Mouse (Mus musculus) adrenal gland, postnatal 14 days (tissue): Measurements from ENCODE around the gene Exoc3l4. TPM values are rescaled to one million over a fixed set of nuclear protein-coding genes. Genes with fewer than 3 reads are reported as not detected.

Source experiments
- DNase-seq: peaks from one replicate; pipeline ENCODE4 v3.0.0; 2021; ENCODE audit warnings: mixed read lengths
- total RNA-seq: library from RNA; stranded (reverse); gene quantifications from 2 replicates; pipeline ENCODE4 v1.2.3, GENCODE M21; 2021

Gene Exoc3l4
- total RNA-seq, 1 experiment from 2014 or later: 5.2 TPM

DNA sequence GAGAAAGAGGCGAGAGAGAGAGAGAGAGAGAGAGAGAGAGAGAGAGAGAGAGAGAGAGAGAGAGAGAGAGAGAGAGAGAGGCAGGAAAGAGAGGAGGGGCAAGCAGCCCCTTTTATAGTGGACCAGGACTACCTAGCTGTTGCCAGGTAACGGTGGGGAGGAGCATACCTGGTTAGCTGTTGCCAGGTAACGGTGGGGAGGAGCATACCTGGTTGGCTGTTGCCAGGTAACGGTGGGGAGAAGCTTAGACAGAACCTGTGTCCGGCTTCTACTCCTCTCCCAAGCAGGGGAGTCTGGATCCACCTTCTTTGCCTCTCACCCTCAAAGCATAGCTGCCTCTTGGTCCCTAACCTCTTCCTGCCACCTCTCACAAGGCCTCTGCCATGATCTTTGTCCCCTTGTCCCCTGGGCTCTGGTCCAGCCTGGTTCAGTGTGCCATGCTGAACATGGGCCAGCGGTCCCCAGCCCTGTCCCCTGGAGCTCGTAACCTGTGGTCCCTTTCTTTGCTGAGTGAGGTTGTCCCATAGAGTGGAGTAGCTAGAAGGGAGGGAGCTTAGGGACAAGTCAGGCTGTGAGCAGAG, 17.4 kb downstream of the Exoc3l4 start:
- no peak for DNase-seq

- peak; percentile 68 for DNase-seq
Measured at GRCm38 (mm10) chr12:111434745-111435327, 18.0 kb downstream of the Exoc3l4 start.

- DNase-seq: no peak
Measured at GRCm38 (mm10) chr12:111436170-111436569, 19.4 kb downstream of the Exoc3l4 start.

DNA sequence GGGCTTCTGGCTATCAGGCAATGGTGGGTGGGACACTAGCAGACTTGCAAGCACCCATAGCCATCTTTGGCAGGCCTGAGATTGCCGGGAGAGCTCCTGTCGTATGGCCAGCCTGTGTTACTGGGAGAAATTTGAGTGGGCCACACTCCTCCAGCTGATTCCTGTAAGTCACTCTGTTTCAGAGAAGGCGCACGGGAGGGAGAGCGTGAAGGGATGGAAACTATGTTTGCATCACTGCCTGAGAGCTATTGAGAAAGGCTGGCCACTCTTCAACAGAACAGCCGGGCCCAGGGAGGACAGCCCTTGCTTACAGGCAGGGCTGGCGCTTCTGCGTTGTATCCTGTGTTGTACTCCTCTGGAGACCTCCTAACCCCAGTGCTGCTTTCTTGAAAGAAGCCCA, 19.8 kb downstream of the Exoc3l4 start:
- no peak for DNase-seq

DNA sequence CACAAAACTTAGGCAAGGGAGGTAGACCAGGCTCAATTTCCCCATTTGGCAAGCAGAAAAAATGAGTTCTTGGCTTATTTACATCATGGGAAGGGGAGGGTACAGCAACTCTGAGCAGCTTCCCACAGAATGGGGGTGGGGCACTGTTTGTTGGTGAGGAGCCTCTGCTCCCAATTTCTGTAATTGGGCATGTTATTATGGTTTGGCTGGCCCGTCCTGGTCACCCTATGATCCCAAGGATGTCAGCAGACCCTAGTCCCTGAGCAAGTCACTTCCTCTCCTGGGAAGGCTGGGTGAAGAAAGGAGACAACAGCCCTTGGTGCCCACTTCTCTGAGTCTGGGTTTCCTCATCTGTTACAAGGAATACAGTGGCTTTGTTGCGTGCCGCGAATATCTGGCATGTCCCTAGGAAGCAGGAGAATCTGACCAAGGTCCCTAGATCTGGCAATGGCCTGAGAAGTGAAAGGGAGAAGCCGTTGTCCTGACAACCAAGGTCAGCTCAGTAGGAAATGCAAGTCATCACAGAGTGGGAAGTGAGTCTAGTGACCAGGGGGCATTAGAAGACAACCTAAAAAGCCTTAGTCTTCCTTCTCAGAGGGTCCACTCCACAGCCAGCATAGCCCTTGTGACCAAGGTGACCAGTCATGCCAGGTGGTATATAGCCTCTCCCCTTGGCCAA, 20.5 kb downstream of the Exoc3l4 start:
- peak; percentile 87 for DNase-seq

DNA sequence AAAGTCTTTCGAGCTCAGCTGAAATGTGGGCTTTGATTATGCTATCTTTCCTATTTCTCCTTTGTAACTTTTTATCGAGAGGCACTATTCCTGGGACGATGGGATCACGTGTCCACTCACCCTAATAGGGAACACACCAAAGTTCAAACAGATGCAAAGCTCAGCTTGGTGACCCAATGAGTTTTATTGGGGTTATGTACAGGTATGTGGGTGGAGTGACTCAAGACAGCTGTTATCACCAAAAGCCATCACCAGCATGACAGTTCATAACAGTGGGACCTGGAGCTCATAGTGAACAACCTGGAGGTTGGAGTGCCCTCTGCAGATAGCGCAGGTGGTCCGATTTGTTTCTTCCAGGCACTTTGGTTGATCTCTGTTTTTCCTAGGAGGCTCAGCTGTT, 22.0 kb downstream of the Exoc3l4 start:
- no peak for DNase-seq

DNA sequence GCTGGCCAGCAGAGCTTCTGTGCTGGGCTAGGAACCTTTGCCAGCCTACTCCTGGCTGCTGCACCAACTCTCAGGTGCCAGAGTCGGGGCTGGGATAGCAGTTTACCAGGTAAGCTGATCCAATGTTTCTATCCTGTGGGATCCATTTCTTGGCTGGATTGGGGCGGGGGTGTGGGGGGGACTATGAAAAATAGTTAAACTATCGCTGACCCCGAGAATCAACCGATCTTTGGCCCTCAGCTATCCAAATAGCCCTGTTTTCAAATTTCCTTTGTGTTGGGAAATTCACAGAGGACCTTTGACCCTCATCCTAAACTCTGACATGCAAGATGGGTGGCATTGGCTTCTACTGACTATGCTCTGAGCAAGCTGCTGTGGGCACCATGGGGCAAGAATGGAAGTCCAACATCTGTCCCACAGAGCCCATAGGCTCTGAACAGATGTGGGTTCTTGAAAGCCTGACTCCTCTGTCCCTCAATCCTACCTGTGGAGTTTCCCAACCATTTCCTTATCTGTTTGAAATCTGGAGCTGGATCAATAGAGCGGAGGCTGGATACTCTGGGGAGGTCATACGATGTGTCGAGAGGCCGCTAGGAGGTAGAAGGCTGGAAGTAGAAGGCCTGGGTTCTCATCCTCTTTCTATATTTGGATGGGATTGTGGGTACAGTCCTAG, 24.0 kb downstream of the Exoc3l4 start:
- DNase-seq: no peak

DNA sequence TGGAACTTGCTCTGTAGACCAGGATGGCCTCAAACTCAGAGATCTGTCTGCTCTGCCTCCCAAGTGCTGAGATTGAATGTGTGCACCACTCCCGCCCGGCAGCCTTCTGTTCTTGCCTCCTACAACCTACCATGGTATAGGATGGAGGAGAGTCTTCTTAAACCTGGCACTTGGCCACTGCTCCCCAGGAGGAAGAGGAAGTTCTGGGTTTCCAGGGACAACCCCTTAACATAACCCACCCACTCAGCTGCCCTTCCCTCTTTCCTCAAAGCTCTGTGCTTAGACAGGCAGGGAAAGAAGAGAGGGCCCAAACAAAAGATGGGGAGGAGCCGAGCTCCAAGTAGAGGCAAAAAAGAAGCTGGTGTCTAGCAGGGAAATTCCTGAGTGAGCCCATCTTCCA, 24.7 kb downstream of the Exoc3l4 start:
- DNase-seq: no peak

- DNase-seq: peak; percentile 89
Measured at GRCm38 (mm10) chr12:111442309-111443010, 25.6 kb downstream of the Exoc3l4 start, which contains the start of gene Tnfaip2. TSS of gene Tnfaip2 (plus strand) at chr12:111442469.

DNA sequence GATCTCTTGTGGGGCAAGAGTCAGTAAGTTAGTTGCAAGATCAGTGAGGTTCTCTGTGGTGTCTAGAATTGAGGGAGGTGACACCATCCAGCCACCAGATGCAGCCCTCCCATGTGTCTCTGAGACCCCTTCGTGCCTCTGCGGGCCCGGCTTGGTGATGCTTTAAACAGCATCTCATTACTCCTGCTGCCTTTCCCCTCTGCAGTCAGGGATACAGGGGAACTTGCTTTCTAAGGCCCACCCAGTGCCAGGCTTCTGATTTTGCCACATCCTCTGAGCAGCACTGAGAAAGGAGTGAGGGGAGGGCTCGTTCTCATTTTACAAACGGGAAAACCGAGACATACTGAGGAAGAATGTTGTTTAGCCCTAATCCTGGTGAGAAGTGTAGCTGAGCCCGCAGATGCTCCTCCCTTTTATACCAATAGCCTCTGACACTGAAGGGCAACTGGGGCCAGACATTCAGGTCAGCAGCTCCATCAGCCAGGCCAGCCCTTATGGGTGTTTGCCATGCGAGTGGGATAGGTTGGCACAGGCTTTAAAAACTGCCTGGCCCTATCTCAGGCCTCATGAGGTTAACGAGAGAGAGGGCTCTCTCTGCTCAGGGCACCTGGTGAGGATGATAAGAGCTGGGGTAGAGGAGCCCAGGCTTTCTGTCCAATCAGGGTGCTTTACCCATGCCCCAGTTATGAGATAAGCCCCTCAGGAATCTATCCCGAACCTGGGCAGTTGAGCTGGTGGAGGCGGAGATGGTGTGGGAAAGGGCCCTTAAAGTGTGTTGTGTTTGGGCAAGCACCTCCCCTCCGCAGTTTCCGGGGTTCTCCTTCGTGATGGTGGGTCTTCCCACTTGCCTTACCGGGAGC, 26.4 kb downstream of the Exoc3l4 start:
- no peak for DNase-seq

- no peak for DNase-seq
Measured at GRCm38 (mm10) chr12:111443921-111444831, 27.4 kb downstream of the Exoc3l4 start.

DNA sequence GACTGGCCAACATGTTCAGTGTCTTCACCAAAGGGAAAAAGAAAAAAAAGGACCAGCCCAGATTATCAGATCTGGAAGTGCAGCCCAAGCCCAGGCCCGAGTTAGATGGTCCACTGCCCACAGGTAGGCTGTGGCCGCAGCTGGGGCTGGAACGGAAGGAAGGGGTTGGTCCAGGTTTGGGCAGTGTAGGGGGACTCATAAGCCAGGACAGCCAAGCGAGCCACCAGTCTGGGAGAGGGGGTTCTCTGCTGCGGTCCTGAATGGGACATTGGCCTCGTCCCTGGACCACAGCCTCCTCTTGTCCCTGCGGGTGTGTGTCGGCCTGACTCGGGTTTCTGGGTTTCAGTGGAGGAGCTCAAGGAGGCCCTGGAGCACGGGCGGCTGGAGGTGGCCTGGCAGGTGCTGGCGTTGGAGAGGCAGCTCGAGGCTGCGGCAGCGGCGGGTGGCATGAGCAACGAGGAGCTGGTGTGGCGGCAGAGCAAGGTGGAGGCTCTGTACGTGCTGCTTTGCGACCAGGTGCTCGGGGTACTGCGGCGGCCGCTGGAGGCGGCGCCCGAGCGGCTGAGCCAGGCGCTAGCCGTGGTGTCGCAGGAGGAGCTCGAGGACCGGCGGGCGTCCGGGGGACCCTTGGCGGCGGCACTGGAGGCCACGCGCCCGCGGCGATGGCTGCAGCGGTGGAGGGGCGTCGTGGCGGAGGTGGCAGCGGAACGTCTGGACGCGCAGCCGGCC, 28.5 kb downstream of the Exoc3l4 start:
- DNase-seq: no peak

- no peak for DNase-seq
Measured at GRCm38 (mm10) chr12:111445890-111446613, 29.2 kb downstream of the Exoc3l4 start.

DNA sequence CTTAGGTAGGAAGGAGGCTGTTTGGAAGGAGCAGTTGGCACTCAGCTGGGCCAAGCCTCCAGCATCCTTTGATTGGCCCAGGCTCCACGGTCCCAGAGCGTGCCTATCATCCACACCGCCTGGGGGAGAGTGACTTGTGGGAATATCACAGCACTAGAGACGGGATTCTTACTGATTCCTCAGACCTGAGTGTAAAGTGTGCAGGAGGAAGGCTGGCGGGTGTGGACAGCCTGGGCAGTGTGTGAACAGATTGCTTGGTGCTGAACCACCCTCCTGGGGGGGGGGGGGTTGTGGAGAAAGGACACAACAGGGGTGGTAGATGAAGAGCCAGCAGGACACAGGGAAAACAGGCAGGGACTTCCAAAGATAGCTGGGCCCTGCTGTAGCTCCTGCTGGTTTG, 29.9 kb downstream of the Exoc3l4 start:
- DNase-seq: no peak

GRCm38 (mm10) chr12:111447350-111447749, 30.5 kb downstream of the Exoc3l4 start:
- no peak for DNase-seq

DNA sequence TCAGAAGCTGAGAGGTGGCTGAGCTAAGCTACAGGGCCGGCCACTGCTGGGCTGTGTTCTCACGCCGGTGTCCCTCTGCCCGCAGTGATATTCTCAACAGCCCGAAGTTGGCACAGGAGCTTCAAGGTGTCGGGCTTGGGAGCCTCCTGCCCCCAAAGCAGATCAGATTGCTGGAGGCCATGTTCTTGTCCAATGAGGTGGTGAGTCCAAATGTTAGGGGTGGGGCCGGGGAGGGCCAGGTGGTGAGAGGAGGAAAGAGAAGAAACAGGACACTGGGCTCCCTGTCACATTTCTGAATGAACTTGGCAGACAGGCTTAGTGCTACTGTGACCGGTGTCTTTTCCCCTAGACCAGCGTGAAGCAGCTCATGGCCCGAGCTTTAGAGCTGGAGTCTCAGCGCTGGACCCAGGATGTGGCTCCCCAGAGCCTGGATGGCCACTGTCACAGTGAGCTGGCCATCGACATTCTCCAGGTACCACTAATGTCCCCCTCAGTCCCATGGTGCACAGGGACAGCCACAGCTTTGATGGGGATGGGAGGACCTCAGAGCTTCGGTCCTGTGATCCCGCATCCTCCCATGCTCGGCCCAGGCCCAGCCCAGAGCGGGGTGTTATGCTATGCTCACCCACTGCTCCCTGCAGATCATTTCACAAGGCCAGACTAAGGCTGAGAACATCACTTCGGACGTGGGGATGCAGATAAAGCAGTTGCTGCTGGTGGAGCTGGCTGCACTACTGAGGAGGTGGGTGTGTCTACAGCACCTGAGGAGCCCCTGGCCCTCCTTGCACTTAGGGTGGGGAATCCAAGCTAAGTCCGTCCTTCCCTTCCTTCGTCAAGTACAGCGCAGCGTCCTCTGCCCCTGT, 31.3 kb downstream of the Exoc3l4 start:
- no peak for DNase-seq

DNA sequence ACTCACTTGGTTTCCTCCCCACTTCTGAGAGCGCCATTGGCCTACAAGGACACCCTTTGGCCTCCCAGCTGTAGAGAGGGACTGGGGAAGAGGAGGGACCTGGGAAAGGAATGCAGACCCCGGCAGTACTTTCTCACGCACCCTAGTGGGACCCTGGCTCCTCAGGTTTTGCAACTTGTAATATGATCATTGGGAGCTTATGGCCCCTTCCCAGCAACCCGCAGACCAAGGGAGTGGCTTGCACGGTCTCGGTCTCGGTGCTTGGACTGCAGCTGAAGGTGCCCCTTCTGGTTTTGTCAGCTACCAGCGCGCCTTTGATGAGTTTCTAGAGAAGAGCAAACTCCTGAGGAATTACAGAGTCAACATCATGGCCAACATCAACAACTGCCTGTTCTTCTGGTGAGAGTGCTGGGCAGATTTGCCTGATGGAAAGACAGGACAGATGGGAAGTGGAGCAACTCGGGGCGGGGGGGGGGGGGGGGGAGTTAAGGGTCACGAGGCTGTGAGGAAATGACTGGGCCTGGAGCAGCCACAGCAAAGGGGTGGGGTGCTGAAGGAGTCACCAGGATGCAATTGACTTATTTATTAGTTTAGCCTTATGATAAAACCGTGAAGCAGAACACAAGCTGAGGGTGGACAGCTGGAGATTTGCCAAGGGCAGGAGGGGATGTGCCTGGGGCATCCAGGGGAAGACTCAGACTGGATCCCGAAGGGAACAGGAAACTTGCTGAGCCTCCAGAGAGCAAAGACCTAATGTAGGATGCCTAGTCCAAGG, 32.3 kb downstream of the Exoc3l4 start:
- peak; percentile 84 for DNase-seq
